Mouse (Mus musculus): Measurements from ENCODE around the gene Plod3.
"Not testable (repeated sequence)": the region's sequence is repeated elsewhere in the genome, so short reads cannot be mapped to it uniquely, and the experiment has no call there.

Gene Plod3

DNA sequence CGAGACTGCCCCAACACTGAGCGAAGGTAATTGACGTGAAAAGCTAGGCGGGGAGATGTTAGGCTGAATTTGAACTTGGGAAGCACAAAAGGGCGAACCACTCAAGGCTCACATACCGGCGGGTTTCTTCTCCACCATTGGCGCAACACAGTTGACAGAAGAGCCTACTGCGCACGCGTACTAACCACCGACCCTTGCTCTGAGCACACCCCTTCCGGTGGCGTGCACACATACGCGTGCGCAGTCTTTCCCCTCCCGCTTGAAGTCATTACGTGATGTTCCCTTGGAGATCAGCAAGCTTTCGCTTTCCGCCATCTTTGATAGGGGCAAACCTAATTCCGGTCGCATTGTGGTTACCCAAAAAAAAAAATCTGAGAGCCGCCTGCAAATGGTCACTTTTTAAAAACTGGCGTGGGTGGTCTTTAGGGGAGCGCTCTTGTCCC lies at the start of gene Plod3:
Gene Plod3 (plus strand): TSS at position 325 of the 443 bp plus-strand sequence.
- peak; percentile 86 to 89 for DNase-seq (ENCODE audit: low read depth in 1 of 2, low spot score in 2 of 2)

DNA sequence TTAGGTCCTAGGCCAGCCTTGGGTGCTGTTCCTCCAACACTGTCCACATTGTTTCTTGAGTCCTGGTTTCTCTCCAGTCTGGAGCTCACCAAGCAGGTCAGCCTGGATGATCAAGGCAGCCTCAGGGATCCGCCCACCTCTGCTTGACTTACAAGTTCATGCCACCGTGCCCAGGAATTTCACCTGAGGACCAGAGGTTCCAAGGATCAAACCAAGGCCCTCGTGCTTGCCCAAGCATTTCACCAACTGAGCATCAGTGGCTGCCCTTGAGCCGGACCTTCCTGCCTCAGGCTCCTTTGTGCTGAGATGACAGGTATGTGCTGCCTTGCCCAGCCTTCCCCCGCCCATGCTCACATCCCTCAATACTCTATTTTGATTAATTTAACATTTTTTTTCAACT lies 49.2 kb upstream of the Plod3 start:
- DNase-seq (ENCODE audit: low read depth in 1 of 2, low spot score in 2 of 2) = no peak

DNA sequence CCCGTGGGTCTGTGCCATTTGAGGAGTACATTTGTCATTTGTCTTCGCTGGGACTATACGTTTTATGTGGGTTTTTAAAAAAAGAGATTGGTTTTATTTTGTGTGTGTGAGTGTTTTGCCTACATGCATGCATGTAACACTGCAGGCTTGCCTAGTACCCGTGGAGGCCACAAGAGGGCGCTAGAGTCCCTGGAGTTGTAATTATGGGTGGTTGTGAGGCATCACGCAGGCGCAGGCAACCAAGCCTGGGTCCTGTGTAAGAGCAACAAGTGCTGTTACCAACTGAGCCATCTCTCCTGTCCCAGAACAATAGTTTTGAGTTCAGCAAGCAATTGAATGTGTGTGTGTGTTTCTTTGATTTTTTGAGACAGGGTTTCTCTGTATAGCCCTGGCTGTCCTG lies 47.5 kb upstream of the Plod3 start:
- DNase-seq (ENCODE audit: low read depth in 1 of 2, low spot score in 2 of 2) = no peak

DNA sequence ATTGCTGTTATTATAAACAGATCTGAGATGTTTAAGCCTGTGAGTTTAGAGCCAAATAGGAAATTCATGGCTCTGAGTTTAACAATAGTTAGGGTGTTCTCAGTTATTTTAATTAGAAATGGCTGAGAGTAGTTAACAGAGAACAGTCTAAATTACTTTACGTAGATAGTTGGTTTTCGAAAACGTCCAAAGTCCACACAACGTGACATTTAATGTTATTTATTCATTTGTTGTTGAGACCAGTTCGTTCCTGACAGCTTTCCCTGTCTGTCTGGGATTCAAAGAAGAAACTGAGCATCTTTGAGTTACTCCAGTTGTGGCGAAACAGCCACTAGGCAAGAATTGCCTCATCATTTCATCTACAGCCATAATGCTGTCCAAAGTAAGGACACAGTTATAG lies 46.8 kb upstream of the Plod3 start:
- not testable (repeated sequence) for DNase-seq (ENCODE audit: low read depth in 1 of 2, low spot score in 2 of 2)

DNA sequence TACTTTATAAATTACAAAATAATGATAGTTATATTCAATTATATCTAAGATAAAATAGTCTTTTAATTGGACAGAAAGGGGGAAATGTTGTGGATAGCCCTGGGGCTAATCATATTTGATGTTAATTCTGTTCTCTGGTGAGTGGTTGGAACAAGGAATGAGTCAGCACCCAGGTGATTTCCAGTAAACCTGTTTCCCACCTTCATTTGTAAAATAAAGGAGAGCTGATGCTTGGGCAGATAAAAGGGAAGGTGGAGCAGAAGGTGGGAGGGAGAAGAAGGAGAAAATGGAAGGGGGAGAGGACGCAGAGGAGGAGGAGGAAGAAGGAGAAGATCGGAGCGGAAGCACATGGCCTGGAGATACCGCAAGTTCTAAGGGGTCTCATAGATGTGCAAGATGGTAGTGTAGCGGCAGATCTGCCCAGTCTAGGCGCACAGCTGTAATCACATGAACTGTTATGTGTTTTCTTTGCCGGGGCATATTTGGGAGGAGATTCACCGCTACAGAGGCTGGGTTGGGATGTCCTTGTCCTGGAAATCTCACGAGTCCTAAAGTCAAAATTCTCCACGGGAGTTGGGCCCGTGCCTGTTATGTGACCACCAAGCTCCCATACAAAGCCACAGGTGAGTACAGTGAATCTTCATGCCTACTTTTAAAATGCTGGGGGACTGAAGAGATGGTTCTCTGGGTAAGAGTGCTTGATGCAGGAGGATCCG lies 45.8 kb upstream of the Plod3 start:
- no peak for DNase-seq (ENCODE audit: low read depth in 1 of 2, low spot score in 2 of 2)

DNA sequence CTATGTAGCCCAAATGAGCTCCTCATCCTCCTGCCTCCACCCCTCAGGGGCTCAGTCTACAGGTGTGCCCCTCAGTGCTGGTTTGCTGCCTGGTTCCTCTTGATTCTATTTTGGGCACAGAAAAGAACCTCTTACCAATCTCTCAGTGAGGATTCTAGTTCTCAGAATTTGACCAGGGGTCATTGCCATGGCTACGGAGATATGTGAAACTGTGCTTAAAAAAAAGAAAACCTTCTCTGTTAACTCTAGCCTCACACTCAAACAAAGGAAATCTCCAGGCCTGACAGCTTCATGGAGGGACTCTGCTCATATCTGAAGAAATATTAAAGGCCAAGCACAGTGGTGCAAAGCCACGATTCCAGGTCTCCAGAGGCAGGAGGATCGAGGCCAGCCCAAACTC lies 44.0 kb upstream of the Plod3 start:
- no peak for DNase-seq (ENCODE audit: low read depth in 1 of 2, low spot score in 2 of 2)

DNA sequence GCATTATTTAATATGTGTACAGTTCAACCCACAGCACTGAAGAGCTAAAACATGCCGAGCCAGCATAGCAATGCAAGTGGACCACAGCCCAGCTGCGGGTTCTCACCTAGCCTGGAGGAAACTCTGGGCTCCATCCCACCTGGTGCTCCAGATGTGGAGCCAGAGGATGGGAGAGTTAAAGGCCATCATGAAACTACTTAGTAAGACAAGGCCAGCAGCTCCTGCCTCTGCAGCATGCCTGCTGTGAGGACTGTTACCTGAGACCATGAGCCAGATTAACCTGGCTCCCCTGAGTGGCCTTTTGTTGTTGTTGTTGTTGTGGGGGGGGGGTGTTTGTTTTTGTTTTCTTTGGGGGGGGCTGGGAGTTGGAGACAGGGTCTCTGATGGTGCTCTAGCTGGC lies 43.4 kb upstream of the Plod3 start:
- no peak for DNase-seq (ENCODE audit: low read depth in 1 of 2, low spot score in 2 of 2)

DNA sequence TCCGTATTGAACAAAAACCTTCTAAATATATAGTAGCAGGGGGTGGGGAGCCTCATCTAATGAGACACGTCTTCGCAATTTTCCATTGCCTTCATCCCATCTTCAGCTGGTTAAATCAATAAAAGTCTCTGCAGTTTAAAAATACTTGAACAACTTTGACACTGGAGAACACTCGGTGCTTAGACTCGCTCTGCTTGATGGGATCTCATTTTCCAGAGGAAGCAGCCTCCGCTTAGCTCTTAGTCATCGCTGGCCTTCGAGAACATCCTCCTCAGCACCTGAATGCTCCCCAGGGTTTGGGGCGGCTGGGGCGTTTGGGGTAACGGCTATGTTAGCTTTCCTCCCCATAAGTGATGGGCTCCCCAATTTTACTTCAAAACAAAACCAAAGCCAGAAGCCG lies 41.7 kb upstream of the Plod3 start:
- DNase-seq (ENCODE audit: low read depth in 1 of 2, low spot score in 2 of 2) = no peak

DNA sequence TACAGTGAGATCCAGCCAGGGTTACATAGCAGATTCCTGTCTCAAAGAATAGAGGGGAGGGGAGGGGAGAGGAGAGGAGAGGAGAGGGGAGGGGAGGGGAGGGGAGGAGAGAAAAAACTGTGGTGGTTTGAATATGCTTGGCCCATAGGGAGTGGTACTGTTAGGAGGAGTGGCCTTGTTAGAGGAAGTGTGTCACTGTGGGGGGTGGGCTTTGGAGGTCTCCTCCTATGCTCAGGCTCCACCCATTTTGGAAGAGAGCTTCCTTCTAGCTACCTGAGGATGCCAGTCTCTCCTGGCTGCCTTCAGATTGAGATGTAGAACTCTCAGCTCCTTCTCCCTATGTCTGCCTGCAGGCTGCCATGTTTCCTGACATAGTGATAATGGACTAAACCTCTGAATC lies 38.9 kb upstream of the Plod3 start:
- DNase-seq (ENCODE audit: low read depth in 1 of 2, low spot score in 2 of 2) = no peak

DNA sequence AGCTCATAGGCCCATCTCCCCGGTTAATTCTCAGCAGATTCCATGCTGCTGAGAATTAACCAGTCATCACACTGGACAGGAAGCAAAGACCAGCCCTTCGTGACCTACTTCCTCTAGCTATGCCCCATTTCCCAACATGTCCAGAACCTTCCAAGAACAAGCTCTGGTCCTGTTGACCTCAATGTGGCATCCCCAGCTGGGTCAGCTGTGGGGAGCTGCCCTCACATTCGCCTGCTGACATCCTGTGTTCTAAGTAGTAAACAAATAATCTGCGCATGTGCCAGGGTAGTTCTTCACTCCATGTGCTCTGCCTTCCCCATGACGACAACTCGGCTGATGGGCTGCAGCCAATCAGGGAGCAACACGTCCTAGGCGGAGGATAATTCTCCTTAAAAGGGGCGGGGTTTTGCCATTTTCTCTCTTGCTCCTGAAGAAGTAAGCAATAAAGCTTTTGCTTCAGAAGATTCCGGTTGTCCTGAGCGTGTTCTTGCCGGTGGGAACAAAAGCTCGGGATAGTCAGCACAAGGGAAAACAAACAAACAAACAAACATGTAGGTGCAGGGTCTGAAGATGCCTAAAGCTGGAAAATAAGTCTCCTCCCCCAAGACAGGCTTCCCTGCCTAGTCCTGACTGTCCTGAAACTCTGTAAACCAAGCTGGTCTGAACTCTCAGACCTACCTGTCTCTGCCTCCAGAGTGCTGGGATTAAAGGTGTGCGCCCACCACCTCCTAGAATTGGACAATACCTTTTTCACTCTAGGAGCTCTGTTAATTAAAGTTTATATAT lies 37.1 kb upstream of the Plod3 start:
- DNase-seq (ENCODE audit: low read depth in 1 of 2, low spot score in 2 of 2) = not testable (repeated sequence)

DNA sequence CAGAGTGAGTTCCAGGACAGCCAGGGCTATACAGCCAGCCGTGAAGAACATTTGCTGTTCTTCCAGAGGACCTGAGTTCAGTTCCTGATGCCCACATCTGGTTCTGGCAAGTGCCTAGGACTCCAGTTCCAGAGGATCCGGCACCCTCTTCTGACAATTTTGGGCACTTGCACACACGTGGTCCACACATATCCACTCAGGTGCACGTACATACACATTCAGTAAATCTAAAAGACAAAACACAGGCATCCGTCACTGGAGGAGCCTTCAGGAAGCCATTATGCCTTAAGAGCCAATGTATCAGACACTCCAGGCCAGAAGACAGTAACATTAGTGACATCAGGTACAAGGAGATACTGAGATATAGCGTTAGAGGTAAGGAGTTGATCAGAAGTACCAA lies 36.3 kb upstream of the Plod3 start:
- no peak for DNase-seq (ENCODE audit: low read depth in 1 of 2, low spot score in 2 of 2)

DNA sequence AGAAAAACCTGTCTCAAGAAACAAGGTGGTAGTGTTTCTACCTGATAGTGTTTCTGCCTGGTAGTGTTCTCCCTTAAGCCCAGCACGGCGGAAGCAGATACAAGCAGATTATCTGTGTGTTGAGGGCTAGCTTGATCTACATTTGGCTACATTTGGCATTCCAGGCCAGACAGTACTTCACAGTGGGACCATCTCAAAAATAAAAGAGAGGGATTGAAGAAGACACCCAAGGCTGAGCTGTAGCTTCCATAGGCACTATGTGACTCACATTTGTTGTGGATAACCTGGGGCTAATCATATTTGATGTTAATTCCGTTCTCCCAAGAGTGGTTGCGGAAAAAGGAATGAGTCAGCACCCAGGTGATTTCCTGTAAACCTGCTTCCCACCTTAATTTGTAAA lies 34.7 kb upstream of the Plod3 start:
- no peak for DNase-seq (ENCODE audit: low read depth in 1 of 2, low spot score in 2 of 2)

DNA sequence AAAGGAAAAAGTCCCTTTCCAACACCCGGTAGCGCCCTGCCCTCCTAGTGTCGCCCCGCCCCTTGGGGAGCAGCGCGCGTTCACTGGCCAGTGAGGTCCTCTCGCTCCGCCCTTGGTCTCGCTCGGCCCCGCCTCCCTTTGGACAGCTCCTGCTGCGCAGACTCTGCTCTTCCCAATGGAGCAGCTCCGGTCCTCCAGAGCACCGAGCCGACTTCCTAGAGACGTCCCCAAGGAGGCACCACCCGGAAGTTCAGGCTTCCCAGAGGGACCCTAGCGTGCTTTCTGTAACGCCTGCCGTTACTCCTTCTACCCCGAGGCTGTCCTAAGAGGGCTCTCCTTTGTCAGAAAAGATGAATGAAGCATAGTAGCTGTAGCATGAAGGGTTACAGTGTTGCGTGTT lies 33.8 kb upstream of the Plod3 start, which contains the start of gene Fis1:
Gene Fis1 (plus strand): TSS at position 261 of the 400 bp plus-strand sequence.
- DNase-seq (ENCODE audit: low read depth in 1 of 2, low spot score in 2 of 2) = peak; percentile 71 to 77

DNA sequence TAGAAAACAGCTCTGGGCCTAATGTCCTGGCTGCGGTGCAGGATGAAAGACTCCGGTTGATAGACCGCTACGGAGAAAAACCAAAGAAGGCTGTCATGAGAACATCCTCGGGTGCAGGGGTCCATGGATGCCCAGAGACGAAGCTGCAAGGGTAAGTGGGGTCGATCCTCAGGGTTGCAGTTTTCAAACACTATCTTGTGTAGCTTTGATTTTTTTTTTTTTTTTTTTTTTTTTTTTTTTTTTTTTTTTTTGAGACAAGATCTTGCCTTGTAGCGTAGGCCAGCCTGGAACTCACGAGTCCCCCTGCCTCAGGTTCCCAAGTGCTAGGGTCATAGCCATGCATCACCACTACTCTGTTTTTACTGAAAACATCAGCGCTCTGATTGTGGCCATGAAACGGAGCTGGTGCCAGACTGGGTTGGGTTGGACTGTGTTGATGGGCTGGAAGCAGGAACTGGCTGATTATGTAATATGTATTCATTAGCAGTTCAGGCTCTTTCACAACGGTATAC lies 33.3 kb upstream of the Plod3 start:
- DNase-seq (ENCODE audit: low read depth in 1 of 2, low spot score in 2 of 2) = peak; percentile 35 to 37

DNA sequence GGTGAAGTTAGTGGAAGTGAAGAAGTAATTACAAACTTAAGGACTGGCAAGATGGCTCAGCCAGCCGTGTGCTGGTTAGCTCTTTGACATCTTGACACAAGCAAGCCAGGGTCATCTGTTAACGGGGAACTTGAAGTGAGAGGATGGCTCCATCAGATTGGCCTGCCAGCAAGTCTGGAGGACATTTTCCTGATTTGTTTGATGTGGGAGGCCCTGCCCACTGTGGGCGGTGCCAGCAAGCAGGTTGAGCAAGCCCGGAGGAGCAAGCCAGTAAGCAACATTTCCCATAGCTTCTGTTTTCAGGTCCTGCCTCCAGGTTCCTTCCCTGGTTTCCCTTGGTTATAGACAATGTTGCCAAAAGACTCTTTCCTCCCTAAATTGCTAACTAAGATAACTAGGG lies 31.2 kb upstream of the Plod3 start:
- DNase-seq (ENCODE audit: low read depth in 1 of 2, low spot score in 2 of 2) = no peak

DNA sequence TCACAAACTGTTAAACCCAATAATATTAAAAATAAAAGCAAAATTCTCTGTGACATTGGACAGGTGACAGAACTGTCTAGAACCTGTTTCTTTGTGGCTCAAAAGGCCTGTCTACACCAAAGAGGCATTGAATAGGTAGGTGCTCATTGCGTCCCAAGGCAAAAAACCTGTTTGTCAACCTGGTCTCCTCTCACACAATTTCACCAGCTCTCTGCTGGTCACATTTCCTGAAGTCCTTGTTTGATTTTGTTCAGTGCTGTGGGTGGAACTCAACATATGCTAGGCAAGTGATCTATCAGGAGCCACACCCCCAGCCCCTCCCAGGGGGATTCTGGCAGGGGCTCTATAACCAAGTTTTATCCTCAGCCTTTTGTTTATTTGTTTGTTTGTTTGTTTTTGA lies 29.6 kb upstream of the Plod3 start:
- no peak for DNase-seq (ENCODE audit: low read depth in 1 of 2, low spot score in 2 of 2)

DNA sequence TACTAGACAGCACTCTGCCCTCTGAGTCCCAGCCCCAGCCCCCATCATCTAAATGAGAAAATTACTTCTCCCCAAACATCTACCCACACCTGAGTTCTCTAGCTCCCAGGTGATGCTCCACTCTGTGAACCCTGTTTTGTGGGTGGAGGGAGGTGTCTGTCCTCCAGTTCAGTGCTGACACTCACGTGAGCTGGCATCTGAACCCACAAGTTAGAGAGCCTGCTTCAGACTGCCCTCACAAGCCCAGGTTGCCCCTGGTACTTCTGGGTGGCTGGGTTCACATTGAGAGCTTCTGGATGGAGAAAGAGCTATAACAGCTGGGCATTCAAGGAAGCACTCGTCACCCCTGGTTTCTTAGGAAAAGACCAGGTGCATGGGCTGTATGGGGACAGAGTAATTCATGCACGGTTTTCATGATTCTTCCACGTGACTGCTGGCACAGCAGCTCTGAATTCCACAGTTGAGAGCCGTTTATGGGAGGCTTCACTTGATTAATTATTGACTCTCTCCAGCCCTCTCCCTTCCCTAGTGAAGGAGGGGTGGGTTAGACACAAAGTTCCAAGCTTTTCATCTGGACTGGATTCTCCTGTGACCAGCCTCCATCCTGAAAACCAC lies 27.7 kb upstream of the Plod3 start:
- no peak for DNase-seq (ENCODE audit: low read depth in 1 of 2, low spot score in 2 of 2)

DNA sequence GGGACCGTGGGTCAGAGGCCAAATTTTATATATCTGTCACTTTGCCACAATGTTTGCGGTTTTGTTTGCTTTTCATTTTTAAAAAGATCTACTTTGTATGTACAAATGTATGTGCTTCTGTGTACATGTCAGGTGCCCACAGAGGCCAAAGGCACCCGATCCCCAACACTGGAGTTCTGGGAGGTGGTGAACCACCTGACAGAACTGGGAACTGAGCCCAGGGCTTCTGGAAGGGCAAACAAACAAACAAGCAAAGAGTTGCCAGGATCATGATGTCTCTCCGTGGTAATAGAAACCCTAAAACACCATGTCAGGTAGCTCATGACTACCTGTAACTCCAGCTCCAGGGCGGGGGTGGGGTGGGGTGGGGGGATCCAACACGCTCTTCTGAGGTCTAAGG lies 26.8 kb upstream of the Plod3 start:
- no peak for DNase-seq (ENCODE audit: low read depth in 1 of 2, low spot score in 2 of 2)

DNA sequence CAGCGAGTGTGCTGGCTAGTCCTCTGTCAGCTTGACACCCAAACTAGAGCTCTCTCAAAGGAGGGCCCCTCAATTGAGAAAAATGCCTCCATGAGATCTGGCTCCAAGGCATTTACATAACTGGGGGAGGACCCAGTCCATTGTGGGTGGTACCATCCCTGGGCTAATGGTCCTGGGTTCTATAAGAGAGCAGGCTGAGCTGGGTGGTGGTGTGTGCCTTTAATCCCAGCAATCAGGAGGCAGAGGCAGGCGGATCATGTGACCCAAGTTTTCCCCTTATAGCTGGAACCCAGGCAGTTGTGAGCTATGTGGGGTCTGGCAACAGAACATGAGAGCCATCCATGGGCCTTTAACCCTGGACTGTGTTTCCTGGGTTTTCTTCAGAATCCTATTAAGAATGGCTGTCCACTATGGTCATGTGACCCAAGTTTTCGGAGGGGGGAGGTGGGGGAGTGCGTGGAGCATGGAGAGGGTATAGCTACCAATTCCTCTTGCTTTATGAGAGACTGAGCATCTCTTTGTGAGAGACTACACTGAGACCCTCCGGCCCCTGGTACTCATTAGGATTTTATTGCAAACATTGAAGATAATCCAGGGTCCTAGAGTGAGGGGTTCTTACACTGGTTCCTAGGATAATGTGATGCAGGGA lies 25.4 kb upstream of the Plod3 start:
- DNase-seq (ENCODE audit: low read depth in 1 of 2, low spot score in 2 of 2) = no peak

DNA sequence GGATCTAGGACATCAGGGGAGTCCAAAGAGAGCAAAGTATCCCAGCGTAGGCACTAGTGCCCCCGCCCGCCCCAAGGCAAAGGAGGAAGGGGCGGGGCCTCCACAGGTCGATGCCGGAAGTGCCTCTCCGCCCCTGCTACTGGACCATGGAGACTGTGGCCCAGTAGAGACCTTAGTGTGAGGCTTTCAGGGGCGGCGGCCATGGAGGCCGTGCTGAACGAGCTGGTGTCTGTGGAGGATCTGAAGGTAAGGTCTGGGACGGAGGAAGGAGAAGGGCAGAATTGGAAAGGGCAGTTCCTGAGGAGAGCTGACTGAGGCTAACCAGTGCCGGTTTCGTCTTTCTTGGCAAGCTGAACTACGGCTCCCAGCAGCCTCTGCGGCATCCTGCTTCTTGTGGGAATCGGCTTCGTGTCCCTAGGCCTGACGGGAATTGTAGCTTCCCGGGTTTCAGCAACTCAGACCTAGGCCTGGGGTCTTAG lies 24.8 kb upstream of the Plod3 start:
- peak; percentile 72 to 84 for DNase-seq (ENCODE audit: low read depth in 1 of 2, low spot score in 2 of 2)

DNA sequence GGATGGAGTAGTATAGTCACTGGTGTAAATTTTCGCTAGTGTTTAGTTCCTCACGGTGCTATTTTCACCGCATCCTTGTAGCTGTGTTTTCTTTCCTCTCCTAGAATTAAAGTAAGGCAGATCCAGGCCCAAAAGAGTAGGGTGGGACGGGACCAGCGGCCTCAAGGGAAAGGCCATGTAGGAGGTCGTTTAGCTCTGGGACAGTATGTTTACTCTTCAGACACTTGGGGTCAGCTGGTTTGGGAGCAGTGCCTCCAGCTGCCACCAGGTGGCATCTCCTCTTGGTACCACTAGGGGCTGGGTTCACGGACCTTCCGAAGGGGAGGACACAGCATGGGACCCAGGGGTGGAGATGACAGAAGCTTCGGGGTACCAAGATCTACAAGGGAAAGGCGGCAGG lies 24.3 kb upstream of the Plod3 start:
- DNase-seq (ENCODE audit: low read depth in 1 of 2, low spot score in 2 of 2) = peak in 1 of 2 experiments; percentile 72
